Mouse (Mus musculus) ES-Bruce4 (cell line): Measurements from ENCODE around the gene Xpo4.

Experiments used
- EP300 ChIP-seq: IDR thresholded peaks from 2 replicates; pipeline ENCODE4 v1.6.1; 2011; ENCODE audit warnings: low read depth, low read length; ENCODE audit not compliant: insufficient read depth
- POLR2A ChIP-seq: IDR thresholded peaks from one replicate; pipeline ENCODE4 v1.8.1; 2011; ENCODE audit warnings: low read length; ENCODE audit not compliant: insufficient read depth

DNA sequence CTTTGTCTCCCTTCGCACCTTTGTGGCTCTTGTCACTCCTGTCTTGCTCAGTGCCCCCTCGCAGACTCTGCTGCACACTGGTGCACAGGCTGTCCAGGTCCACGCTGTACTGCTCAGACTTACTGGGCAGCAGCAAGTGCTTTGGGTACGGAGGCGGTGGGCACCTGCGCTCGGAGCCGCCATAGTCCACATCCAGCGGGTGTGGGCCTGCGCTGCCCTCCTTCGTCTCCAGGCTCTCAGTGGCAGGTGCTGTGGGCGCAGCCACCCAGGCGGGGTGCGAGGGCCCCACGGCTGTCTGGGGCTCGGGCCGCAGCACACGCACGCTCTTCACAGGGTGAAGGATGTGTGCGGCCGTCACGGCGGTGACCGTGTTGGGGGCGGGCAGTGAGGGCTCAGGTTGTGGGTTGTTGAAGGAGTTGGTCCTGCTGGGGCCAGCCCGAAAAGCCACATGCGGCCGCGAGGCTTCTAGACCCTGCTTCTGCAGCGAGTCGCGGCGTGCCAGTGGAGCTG is 34.3 kb upstream of the Xpo4 start:
- TF ChIP-seq POLR2A (no peak), EP300 (no peak)
